Mouse (Mus musculus) liver, embryonic 14.5 days (tissue): ENCODE results near the gene Nop16.

ENCODE experiments used
- CTCF ChIP-seq: IDR thresholded peaks from 2 replicates; pipeline ENCODE4 v1.5.1; 2016; ENCODE audit warnings: antibody characterized with exemption, low read depth, control low read depth
- EP300 ChIP-seq: IDR thresholded peaks from 2 replicates; pipeline ENCODE4 v1.6.1; 2016; ENCODE audit warnings: antibody characterized with exemption, low read depth

GRCm38 (mm10) chr13:54548036-54548435 lies 41.9 kb downstream of the Nop16 start:
- TF ChIP-seq CTCF, result no peak
- TF ChIP-seq EP300, result no peak
